Mouse (Mus musculus): ENCODE data around the gene Stk19.
A peak's percentile ranks its signal among the peaks of the same experiment; 100 is the strongest.
"Not testable (repeated sequence)": the region's sequence is repeated elsewhere in the genome, so short reads cannot be mapped to it uniquely, and the experiment has no call there.

DNA sequence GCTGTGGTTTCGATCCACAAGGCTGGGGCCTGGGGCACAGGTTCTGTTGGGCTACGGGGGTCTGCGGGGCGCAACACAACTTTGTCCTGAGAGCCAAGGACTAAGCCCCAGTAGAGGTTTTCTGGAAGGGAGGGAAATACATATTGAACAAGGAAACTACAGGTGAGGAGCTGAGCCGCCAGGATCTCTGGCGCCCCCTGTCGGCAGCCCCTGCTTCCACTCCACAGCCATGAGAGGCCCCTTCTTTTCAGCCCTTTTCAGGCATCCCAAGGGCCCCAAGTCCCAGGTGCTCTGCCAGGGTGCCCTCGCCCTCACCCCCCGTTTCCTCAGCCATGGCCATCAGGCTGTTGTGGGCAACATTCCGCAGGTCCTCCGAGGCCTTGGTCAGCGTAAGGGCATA is 23.0 kb downstream of the Stk19 start:
- peak; percentile 89 for TF ChIP-seq CTCF (IDR thresholded peaks at IDR 0.05; ENCODE audit: low read depth)
- not testable (repeated sequence) for TF ChIP-seq EP300 (IDR thresholded peaks at IDR 0.05; ENCODE audit: low read depth)

Measured in liver, embryonic 14.5 days (tissue).